Mouse (Mus musculus) layer of hippocampus, adult 9-11 months (tissue): Measurements from ENCODE around the gene Tmem203.

ENCODE experiments used
- DNase-seq: peaks from one replicate; pipeline ENCODE4 v3.0.0; 2022

The Tmem203 gene

DNA sequence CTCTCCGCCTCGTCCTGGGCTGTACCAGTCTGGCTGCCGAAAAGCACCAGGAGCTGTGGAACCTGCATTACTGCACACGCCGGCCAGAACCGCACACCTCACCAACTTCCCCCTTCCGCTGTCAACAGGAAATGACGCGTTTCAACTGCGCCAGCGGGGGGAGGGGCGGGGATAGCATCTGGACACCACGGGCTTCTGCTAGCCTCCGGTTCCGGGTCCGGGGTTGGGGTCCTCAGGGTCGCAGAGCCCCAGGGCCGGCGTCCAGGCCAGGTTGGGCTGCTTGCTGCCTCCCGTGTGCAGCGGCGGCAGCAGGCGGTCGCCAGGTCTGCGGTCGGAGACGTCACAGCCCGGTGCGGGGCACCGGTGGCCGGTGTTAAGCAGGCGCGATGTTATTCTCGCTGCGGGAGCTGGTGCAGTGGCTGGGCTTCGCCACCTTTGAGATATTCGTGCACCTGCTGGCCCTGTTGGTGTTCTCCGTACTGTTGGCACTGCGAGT lies at the start of gene Tmem203:
Gene Tmem203, plus strand, starts transcription at position 156 of the 496 bp plus-strand sequence.
- peak; percentile 86 for DNase-seq

- DNase-seq, result no peak
Observed at GRCm38 (mm10) chr2:25207593-25207992, 47.6 kb upstream of the Tmem203 start.

DNA sequence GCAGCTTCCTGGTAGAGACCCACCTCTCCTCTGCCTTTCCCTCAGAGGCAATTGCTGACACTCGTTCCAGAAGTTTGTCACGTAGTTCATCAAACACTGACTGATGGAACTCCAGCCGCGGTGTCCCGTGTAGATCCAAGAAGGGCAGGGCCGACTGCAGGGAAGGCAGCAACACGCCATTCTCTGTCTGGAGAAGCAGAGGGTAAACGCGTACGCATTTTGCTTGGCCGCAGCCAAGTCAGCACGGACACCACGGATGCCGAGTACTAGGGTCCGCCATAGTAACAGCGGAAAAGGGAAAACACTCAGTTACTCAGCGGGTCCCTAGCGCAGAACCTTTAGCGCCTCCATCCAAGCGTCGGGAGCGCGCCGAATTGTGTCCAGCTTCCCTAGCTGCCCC lies 44.6 kb upstream of the Tmem203 start:
- no peak for DNase-seq

DNA sequence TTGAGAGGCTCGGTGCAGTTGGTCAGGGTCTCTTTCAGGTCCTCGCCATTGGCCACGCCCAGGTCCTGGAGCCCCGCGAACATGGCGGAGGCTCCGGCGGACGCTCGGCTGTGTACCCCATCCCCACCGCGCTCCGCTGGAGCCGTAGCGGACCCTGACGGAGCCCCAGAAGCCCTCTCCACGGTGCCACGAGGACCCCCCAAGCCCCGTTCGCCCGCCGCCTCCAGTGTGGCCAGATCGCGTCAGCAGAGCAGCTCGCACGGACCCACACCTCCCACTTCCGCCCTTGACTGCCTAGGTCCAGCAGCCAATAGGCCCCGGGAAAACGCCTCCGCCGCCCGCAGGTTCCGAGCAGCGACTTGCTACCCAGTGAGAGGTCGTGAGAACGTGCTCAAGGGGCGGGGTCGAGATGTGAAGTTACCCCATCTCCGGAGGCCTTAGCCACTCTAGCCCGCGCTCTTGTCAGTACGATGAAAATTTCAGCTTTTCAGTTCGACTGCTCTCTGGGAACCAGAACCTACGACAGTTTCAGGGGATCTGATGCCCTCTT lies 44.0 kb upstream of the Tmem203 start, which contains the start of gene Nelfb:
Gene Nelfb, minus strand, starts transcription at position 369 of the 550 bp plus-strand sequence.
- DNase-seq, result peak; percentile 86

DNA sequence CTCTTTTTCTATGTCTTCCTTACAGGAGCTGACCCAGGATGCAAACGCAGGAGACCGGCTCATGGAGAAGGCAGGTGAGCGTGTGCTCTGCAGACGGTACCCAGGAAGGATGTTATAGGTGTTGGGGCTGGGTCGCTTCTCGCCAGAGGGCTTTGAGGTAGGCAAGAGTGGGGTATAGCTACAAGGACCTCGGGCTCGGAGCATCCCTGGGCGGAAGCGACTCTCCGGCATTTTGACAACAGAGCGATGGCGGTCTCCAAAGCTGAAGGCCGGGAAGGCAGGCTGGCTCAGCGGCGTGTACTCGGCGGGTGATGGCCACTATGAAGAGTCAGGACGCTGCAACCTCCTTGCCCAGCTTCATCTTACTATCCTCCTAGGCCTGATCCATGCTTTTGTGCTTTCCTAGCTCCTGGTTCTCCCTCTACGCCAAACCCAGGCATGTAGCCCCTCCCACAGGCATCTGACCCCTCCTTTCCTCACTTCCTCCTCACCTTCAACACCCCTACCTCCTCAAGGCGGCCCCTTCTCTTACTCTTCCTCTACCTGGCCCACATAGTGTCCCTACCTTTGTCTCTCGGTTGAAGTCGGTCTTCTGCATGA lies 41.9 kb upstream of the Tmem203 start:
- DNase-seq, result no peak

DNA sequence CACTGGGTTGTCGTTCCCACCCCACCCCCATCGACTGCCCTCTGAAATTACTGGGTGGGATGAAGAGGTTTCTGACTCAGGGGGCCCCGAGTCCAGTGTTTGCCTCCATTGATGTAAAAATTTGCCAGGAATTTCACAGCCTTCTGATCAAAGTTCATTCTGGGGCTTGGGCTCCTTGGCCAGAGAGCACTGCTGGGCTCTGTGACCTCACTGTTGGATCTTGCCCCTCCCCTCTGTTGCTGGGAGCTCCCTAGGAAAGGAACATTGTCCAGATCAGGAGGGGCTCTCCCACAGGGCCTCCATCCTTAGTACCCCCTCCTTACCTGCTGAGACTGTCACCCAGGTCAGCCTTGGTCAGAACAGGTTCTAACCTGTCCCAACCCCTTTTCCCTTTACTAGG lies 40.8 kb upstream of the Tmem203 start, which contains the start of gene Stpg3:
Gene Stpg3, minus strand, starts transcription at position 194 of the 400 bp plus-strand sequence.
- DNase-seq, result no peak

DNA sequence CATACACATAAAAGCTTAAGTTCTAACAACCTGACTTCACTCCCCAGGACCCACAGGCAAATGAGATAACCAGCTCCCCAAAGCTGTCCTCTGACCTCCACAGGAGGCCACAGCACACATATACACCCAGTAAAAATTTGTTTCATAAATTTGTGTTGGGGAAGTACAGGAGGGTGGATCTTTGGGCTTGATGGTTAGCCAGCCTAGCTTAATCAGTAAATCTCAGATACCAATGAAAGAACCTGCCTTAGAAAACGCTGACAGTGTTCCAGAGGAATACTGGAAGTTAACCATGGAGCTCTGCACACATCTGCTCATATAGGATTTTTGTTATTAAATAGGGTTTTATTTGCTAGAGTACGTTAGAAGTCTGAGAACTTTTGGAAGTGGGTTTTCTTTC lies 37.6 kb upstream of the Tmem203 start:
- no peak for DNase-seq

DNA sequence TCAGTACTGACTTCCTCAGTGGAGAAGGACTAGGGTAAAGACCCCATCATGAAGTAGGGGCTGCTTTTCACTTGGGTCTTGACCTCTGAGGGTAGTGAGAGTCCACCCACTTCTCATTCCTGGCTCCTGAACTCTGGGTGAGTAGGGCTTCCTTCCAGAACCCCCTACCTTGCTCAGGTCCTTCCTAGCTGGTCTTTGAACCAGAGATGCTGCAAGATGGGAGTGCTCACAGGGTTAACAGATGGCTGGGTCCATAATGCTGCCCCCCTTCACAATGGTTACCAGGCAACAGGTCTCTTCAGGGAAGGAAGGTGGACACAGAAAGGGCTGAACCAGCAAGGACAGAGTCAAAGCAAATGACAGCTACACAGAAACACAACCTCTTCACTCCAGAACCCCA lies 36.8 kb upstream of the Tmem203 start, which contains the start of gene Fam166a:
Gene Fam166a, plus strand, starts transcription at position 301 of the 400 bp plus-strand sequence.
- DNase-seq, result no peak

DNA sequence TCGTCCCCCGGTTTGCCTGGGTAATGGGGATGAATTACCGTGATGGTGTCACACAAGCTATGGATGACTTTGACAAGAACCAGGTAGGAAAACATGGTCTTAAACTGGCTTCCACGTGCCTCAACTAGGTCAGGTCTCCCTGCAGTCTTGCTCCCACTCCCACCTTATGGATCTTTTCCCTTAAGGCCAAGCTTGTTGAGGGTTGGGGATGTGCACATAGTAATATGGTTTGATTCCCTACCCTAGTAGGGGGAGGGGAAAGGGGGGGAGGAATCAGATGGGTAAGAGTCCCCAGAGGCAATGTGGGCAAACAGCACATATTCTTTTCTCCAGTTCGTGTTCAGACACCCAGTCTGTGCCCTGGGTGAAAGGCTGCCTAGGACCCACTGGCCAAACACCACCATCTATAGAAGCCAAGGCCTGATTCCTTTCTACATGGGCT lies 33.9 kb upstream of the Tmem203 start:
- no peak for DNase-seq

GRCm38 (mm10) chr2:25223681-25224491 lies 31.4 kb upstream of the Tmem203 start:
- DNase-seq, result peak; percentile 83

GRCm38 (mm10) chr2:25224492-25224765 lies 30.8 kb upstream of the Tmem203 start, which contains the start of gene Tubb4b:
TSS of gene Tubb4b (minus strand) at chr2:25224702.
- DNase-seq, result no peak

DNA sequence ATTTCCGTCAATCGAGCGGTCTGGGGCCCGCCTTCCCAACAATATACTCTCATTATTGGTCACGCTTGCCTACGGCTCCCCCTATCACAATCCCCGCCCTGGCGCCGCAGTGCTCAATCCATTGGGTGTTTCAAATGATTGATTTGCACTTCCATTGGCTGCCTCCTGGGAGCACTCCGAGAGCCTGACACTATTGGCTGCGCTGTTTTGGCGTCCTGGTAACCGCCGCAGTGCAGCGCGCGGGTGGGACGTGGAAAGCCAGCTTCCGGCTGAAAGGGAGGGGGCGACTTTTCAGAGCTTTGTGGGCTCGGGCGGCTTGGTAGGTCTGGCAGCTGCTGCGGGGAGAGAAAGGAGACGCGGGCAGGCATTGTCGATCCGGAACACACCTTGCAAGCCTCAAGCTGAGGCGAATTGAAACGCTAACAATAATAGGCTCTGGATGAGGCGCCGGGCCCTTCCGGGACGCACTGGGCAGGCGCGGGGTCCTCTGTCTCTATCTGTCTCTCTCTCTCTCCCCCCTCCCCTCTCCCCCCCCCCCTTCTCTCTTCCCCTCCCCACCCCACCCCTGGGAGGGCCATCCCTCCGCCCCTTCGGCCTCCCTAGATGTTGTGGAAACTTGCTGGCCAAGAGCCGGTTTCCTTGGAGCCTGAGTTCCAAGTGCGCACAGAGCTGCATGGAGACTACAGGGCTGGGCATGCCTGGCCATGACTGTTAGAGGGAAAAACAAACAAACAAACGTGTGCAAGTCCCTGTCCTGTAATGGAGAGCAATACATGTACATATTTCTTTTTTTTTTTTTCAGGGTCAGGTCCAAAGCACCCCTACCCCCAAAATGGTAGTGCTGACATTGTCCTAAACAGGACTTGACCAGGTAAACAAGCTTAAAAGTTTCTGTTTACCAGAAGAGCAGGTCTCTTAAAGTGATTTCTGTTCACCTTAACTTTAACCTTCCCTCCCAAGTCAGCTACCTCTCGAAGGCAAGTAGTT lies 30.2 kb upstream of the Tmem203 start:
- DNase-seq, result peak; percentile 100

GRCm38 (mm10) chr2:25225811-25226379 lies 29.3 kb upstream of the Tmem203 start:
- no peak for DNase-seq

DNA sequence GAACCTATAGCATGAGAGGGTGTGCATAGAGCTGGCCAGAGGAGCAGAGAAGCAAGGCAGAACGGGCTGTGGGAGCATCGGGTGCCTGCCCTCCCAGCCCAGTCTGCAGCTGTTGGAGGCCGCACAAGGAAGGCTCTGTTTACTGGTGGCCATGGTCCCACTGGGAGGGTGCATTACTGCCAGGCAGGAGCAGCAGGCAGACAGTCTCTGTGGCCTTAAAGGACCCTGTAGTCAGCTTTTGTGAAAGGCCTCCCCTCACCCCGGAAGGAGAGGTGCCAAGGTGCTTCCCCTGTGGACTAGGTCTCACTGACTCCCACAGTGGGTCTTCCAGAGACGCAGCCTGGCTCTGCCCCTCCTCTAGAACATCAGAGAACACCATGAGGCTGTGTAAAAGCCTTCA lies 28.4 kb upstream of the Tmem203 start:
- DNase-seq, result peak; percentile 83

GRCm38 (mm10) chr2:25227406-25227805 lies 27.8 kb upstream of the Tmem203 start:
- no peak for DNase-seq

- DNase-seq, result peak; percentile 90
Observed at GRCm38 (mm10) chr2:25228431-25228889, 26.8 kb upstream of the Tmem203 start.

DNA sequence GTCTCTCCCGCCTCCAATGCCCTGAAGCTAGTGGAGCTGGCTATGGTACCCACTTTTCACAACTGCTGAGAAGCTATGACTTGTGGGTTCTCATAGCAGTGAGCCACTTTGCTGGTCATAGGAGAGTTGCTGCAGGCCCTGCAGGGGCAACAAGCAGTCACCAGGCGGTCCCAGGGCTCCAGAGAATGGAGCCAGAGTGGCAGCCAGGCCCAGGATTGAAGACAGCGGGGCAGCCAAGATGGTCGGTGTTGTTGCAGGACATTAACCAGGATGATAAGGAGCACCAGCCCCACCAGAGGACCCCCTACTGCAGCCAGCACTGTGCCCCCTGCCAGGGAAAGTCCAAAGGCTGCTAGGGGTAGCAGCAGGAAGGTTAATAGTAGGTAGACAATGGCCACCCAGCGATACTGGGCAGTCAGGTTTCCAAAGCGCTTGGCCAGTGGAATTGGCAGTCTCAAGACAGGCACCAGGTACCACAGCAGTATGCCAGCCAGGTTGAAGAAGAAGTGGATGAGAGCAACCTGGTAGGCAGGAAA lies 26.2 kb upstream of the Tmem203 start:
- DNase-seq, result no peak

- no peak for DNase-seq
Observed at GRCm38 (mm10) chr2:25229582-25229981, 25.7 kb upstream of the Tmem203 start.

DNA sequence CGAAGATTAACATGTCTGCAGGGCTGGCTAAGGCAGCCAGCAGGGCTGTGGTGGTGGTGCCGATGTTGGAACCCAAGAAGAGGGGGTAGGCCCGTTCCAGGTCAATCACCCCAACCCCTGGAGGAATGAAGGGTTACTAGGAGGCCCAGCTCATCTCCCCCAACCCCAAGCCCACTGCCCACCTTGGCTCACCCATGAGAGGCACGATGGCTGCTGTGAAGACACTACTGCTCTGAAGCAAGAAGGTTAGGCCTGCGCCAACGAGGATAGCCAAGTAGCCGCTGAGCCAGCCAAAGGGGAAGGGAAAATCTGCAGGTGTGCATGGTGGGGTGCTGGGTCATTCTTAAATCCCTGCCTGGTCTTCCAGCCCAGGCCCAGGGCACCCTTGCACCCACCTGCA lies 24.7 kb upstream of the Tmem203 start:
- DNase-seq, result no peak

DNA sequence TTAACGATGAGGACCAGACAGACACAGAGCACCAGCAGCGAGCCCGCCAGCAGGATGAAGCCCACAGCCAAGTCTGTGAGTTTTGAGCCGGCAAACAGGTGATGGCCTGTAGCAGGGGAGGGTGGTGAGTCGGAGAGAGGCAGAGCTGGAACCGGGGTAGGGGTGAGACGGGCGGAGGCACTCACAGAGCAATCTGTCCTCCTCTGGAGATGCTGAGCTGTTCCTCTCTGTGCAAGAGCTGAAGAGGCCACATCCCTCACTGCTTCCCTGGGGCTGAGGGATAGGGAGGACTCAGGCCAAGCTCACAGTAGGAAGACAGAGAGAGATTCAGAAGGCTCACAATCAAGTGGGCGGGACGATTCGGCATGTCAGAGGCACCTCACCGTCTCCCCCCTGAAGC lies 24.2 kb upstream of the Tmem203 start:
- no peak for DNase-seq

DNA sequence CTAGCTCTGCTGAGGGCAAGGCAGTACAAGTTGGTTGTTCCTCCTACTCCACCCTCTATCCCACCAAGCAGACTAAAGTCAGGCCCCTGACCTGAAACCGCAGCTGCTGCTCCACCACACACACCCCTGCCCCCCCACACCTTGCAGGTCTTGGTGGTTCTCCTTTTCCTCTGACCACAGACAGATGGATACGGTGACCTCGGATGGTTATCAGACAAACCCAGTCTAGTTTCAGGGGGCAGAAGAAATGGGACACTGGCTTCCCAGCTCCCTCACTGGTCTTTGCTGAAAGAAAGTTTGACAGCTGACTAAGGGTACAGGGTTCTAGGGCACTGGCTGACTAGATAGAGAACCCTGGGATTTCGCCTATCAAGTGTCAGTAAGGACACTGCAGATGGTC lies 21.8 kb upstream of the Tmem203 start:
- DNase-seq, result no peak

- no peak for DNase-seq
Observed at GRCm38 (mm10) chr2:25234050-25234449, 21.2 kb upstream of the Tmem203 start, which contains the start of gene Slc34a3. TSS of gene Slc34a3 (minus strand) at chr2:25234364.
